Mouse (Mus musculus) layer of hippocampus, adult 8-10 months (tissue): ENCODE measurements around the gene Cadps2. TPM values are rescaled to one million over a fixed set of nuclear protein-coding genes. Genes with fewer than 3 reads are reported as not detected.
A peak's percentile ranks its signal among the peaks of the same experiment; 100 is the strongest.

ENCODE experiments used
- DNase-seq, 2 experiments: peaks; one replicate each; pipeline ENCODE4 v3.0.0; 2022; ENCODE audit warnings: low spot score in 2 of 2
- total RNA-seq, 4 experiments: library from RNA; stranded (reverse); gene quantifications; 2 replicates each; pipeline ENCODE4 v1.2.4; 2022

Cadps2 gene
- total RNA-seq, 4 experiments from 2014 or later: 68.5 to 82.2 (median 77.5) TPM

DNA sequence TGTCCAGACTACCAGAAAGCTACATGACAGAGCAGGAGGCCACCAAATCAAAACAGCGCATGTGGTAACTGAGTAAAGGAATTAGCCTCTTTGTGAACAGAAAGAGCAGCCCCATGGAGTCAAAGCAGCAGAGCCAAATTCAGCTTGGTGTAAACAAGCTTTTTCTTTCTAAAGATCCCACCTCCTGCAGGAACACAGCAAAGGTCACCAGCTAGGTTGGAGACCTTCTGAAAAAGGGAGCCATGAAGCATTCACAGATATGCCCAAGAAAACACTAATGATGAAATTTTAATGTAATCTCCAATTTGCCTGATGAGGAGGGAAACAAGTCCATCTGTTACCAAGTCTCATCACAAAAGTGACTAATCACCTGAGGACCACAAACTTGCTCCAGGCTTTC, 270.5 kb downstream of the Cadps2 start:
- no peak for DNase-seq

- no peak for DNase-seq
Measured at GRCm38 (mm10) chr6:23567651-23568050, 271.6 kb downstream of the Cadps2 start.

DNA sequence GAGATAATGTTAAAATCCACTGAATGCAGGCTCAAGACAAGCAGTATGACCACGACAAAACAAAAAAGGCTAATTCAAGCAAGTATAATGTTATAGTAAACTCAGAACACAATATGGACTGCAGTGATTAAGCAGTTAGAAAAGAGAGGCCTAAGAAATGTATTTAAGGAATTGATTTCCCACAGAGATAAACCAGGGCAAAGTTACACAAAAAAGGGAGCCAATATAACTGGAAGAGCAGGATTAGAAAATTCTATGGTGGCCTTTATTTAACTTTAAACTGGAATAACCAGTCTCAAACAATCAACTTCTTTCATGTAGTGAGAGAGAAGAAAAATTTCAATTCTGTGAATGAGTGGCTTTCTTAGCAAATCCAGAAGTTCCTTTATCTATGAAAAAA, 289.3 kb downstream of the Cadps2 start:
- DNase-seq: no peak

- DNase-seq: no peak
Measured at GRCm38 (mm10) chr6:23523710-23524109, 315.5 kb downstream of the Cadps2 start.

GRCm38 (mm10) chr6:23522556-23522955, 316.7 kb downstream of the Cadps2 start:
- DNase-seq: no peak

GRCm38 (mm10) chr6:23498611-23499010, 340.6 kb downstream of the Cadps2 start:
- no peak for DNase-seq

DNA sequence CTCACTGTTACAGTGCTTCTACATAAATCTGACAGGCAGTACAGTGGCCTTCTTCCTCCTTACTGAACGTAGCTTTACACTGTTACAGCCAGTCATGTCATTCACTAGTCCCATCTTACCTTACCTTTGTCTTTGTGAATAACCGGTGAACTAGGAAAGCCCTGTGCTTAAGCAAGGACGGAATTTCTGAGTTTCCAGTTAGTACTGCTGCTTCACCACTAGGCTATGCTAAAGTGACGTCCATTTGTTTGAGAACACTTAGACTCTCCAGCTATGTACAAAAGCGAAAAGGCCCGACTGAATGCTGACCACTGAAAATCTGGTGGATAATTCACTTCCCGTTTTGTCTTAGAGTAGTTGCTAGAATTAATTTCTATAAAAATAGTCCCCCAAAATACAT, 347.4 kb downstream of the Cadps2 start:
- peak in 1 of 2 experiments; percentile 9 for DNase-seq

DNA sequence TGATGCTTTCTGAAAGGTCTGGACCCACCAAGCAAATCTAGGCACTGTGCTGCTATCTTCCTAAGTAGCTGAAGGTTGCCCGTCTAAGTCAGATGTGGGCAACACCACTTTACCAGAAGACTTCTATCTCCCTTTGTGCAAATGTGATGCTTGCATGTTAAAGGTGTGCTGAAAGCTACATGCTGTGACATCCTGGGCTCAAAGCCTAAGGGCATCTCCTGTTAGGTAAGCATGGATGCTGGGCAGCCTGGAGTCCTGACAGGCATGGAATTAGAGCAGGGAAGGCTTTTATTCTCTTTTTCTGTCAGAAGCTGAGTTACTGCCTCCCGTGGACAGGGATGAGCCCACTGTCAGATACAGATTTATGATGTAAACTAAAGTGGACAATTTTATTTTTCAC, 348.8 kb downstream of the Cadps2 start:
- DNase-seq: no peak

DNA sequence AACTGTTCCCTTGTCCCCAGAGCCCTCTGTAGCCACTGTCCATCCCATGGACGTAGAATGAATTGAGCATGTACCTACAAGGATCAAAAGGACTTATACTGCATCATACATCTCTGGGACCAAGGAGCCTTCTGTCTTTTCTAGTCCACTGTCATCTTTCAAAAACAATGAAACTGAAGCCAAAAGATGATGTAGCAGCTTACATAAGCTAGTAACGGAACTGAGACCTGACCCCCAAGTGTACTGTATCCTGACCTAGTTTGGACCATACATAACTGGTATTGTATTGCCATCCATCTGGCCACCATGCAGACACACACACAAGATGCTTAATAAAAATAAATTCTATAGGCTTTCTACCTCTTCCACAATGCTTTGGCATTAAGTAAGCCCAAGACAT, 350.2 kb downstream of the Cadps2 start:
- DNase-seq: no peak

DNA sequence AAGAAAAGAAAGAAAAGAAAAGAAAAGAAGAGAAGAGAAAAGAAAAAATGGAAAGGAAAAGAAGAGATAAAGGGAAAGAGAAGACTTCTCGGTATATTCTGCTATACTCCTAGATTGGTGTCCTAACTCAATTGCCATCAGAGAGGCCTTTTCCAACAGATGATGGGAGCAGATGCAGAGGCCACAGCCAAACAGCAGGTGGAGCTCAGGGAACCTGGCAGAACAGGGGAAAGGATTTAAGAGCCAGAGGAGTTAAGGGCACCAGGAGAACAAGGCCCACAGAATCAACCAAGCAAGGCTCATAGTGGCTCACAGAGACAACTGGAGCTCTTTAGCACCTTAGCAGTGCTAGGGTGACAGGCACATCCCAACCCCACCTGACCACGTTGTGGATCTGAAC, 366.5 kb downstream of the Cadps2 start:
- DNase-seq: no peak

- DNase-seq: no peak
Measured at GRCm38 (mm10) chr6:23471830-23472229, 367.4 kb downstream of the Cadps2 start.

DNA sequence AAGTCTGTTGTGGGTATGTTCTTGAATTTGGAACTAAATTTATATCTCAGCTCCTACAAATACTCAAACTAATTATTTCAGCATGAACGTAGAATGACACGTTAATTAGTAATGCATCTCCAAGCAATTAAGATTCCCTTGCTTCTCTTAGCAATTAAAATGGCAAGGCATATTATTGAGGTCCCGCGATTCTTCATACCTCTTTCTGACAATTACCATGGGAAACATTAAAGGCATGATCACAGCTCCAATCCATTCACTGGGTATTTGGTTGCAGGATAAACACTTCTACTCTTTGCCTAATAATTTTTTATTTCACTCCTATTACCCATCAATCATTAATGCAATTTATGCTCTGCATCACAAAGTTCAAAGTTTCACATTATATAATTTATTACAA, 371.3 kb downstream of the Cadps2 start:
- no peak for DNase-seq

GRCm38 (mm10) chr6:23462600-23463280, 376.5 kb downstream of the Cadps2 start:
- DNase-seq: no peak

DNA sequence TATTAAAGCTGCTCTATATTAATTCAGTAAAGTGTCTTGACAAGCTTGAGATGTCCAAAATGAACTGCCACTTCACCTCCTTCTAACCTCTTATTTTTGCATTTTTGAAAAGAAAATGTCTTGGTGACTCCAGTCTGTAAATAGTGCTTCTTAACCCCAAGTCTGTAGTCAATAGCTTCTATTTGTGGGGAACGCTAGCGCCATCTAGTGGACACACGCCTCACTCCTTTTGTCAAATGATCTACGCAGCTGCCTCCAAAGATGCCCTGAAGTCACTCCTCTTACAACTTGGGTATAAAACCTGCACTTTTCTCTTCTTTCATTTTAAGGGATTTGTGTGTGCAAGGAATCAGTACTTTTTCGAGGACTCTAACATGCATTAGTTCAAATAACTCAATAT, 381.5 kb downstream of the Cadps2 start:
- peak in 1 of 2 experiments; percentile 67 for DNase-seq

DNA sequence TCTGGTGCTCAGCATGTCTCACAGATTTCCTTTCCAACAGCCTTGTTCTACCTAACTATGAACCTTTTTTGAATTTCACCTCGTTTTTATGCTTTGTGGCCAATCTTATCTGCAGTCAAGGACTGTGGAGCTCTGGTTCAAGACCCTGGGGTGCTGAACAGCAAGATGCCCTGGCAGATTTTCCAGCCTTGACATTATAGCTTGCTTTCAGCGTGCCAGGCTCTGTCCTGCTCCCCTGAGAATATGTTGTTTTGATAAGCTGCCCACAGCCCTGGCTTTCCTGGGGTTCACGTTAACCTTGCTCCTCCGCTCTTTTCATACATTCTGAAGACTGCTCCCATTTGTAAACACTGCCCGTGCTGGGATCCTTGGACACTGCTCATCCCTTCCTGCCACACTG, 385.3 kb downstream of the Cadps2 start:
- DNase-seq: no peak

GRCm38 (mm10) chr6:23439897-23440296, 399.3 kb downstream of the Cadps2 start:
- no peak for DNase-seq

DNA sequence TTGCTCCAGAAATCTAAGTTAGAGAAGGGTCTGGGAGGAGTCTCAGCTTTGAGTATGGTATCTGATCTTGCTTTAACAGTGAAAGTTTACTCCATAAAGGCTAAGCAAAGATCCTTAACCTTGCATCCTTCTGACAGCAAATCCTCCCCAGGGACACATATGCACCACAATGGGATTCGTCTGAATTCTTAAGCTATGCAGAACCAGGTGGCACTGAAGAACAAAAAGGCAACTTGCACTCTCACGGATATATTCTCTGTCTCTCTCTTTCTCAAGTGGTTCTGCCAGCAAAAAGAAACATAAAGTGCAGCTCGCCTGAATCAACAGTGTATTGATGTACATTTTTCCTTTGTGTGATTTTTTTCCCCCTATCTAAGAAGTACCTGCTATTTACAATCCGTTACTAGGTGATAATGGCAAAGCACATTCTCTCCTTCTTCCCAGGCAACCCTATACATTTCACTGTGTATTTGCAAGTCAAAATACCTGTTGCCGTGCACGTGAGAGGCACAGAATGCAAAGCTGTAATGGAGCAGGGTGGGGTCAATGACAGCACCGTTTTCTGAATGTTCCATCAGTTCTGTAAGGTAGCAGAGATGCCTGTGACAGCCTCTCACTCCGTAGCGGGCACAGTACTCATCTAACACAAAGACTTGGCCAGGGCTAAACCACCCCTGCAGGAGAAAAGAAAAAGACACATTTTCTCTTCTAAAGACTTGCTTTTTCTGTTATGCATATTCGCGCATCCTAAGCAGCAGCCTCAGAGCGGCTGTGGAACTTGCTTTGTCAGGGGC, 428.8 kb downstream of the Cadps2 start:
- DNase-seq: no peak

GRCm38 (mm10) chr6:23394131-23394530, 445.1 kb downstream of the Cadps2 start:
- no peak for DNase-seq

DNA sequence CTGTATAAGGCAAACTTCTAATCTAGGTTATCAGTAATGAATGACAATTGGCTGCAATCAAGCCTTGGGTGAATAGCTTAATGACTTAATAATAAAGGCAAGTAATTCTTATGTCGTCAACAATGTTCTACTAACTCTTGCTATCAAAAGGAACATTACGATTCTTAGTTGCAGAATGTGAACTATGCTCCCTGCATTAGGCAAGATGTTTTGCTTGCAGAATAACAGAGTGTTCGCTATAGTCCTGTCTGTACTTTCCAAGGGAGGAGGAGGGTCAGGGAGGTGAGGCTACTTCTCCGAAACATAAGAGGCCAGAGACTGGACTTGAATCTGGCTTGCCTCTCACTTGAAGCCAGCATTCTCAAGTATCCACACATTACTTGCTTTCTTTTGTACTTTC, 446.5 kb downstream of the Cadps2 start:
- DNase-seq: no peak

DNA sequence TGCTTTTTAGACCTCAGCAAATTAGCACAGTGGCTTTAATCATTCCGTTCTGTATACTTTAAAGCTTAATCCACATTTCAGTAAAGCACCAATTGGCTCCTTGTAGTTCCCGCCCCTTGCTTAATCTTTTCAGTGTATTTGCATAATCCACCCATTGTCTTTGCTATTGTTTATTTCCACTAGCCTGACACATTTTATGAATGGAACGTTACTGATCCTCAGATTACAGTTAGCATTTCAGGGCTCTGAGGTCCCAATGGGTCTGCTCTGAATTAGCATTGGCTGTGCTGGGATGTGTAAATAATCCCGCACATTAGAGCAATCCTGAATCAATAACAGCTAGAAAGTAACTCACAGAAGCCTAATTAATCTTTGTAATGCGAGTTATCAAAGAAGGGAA, 452.5 kb downstream of the Cadps2 start:
- no peak for DNase-seq

DNA sequence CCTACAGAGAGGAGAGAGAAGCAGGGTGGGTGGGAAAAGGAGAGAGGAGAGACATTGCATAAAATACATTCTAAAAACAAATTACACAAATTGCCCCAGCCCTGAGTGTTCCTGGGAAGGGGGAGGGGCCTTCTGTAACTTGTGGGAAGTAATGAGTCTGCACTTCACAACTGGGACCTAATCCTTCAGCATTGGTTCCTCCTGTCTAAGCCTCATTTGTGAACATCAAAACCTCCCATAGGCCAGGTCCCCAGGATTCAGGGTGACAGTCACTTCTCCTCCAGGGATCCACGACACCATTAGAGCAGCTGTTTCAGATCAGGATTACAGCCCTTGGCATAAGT, 456.2 kb downstream of the Cadps2 start:
- DNase-seq: no peak

GRCm38 (mm10) chr6:23382283-23383003, 456.8 kb downstream of the Cadps2 start:
- DNase-seq: no peak
